Mouse (Mus musculus) liver, embryonic 12.5 days (tissue): ENCODE results near the gene Onecut3. TPM values are rescaled to one million over a fixed set of nuclear protein-coding genes. Genes with fewer than 3 reads are reported as not detected.

ENCODE experiments used
- ATAC-seq: fragments of 200-750 bp; cut with Nextera tagmentation; 2 replicates; pipeline ENCODE4 v1.8.0; 2017; ENCODE audit warnings: moderate number of reproducible peaks, mild to moderate bottlenecking, moderate library complexity
- H3K27ac ChIP-seq: fragments of 300-500 bp; sonication (generic); 2 replicates; pipeline ENCODE4 v1.5.1; 2016; ENCODE audit warnings: mild to moderate bottlenecking
- H3K27me3 ChIP-seq: fragments of 300-500 bp; sonication (generic); replicated peaks from 2 replicates; pipeline ENCODE4 v1.6.1; 2016; ENCODE audit warnings: mild to moderate bottlenecking, moderate library complexity
- H3K36me3 ChIP-seq: fragments of 300-500 bp; sonication (generic); 2 replicates; pipeline ENCODE4 v1.6.1; 2016; ENCODE audit warnings: mild to moderate bottlenecking, moderate library complexity
- H3K4me1 ChIP-seq: fragments of 300-500 bp; sonication (generic); 2 replicates; pipeline ENCODE4 v1.6.1; 2016
- H3K4me2 ChIP-seq: fragments of 300-500 bp; sonication (generic); 2 replicates; pipeline ENCODE4 v1.6.1; 2016; ENCODE audit warnings: mild to moderate bottlenecking, moderate library complexity
- H3K4me3 ChIP-seq: fragments of 300-500 bp; sonication (generic); 2 replicates; pipeline ENCODE4 v1.5.1; 2016; ENCODE audit warnings: mild to moderate bottlenecking, moderate library complexity
- H3K9ac ChIP-seq: fragments of 300-500 bp; sonication (generic); 2 replicates; pipeline ENCODE4 v1.6.1; 2016; ENCODE audit warnings: mild to moderate bottlenecking, moderate library complexity
- H3K9me3 ChIP-seq: fragments of 300-500 bp; sonication (generic); replicated peaks from 2 replicates; pipeline ENCODE4 v1.6.1; 2016; ENCODE audit warnings: mild to moderate bottlenecking, moderate library complexity
- WGBS: fragments of 180-500 bp; shearing (Covaris S2); methylation state at CpG from one replicate; pipeline ENCODE4 v1.1.7; 2016; ENCODE audit not compliant: insufficient replicate concordance; 5-methylcytosine and 5-hydroxymethylcytosine counted together
- polyA plus RNA-seq: library from polyadenylated mRNA; unstranded; fragments of >200 nt; fragmentation: Nextera tagmentation; extraction: Ambion mirVana; gene quantifications from 2 replicates; pipeline ENCODE4 v1.2.1, GENCODE M21; 2016

Onecut3 gene
- 0.29 and 0.33 TPM in 2 replicates for polyA plus RNA-seq

DNA sequence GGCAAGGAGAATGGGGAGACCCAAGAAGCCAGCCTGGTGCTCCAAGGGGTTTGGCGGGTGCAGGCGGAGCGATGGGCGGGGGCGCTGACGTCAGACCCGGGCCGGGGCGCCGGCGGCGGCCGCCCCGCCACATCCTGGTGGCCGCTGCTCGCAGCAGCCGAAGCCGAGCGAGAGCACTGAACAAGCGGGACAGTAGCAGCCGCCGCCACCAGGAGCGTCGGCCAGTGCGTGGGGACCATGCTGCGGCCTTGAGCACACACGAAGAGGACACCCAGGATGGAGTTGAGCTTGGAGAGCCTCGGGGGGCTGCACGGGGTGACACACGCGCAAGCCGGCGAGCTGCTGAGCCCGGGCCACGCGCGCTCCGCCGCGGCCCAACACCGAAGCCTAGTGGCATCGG, at the start of gene Onecut3:
Onecut3 (plus strand) TSS at position 104 of the 400 bp plus-strand sequence.
- no peak for ATAC-seq
- peaks cover 13% of the 10 kb centered on the region; the same call in 1 of the 2 replicates for H3K4me1 ChIP-seq
- H3K36me3 ChIP-seq: no peaks in the 10 kb centered on the region
- H3K9me3 ChIP-seq: no peaks in the 10 kb centered on the region
- peaks cover 100% of the 10 kb centered on the region for H3K27me3 ChIP-seq
- 1% methylated on average over 34 of the region's 42 CpGs for WGBS
- peak within 1 kb of the TSS; percentile 49 for H3K9ac ChIP-seq
- H3K27ac ChIP-seq: no peak within 1 kb of the TSS
- peak within 1 kb of the TSS; percentile 67 for H3K4me2 ChIP-seq
- H3K4me3 ChIP-seq: peak within 1 kb of the TSS; percentile 48

DNA sequence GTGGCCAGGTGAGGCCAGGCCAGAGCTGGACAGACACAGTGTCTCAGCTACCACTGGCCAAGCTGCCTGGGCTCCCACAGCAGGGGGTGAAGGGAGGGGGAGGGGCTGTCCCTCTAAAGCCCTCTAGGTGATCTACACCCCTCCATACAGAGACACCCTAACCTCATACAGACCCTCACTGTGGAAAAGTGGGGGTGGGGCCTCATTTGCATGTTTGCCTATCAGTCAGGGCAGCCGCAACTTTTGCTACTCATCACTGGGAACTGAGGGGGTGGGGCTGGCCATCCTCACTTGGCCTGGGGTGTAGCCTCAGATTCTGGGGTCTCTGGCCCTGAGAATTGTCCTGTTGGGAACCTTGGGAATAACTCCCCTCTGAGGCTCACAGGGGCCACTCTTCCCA, 49.6 kb upstream of the Onecut3 start:
- 35% methylated on average over 1 of the region's 1 CpGs for WGBS
- no peak overlapping the region for H3K4me3 ChIP-seq
- peaks cover 68% of the 10 kb centered on the region for H3K4me1 ChIP-seq
- H3K27me3 ChIP-seq: peaks cover 38% of the 10 kb centered on the region
- H3K4me2 ChIP-seq: no peak overlapping the region
- no peak overlapping the region; the same call in 1 of the 2 replicates for H3K27ac ChIP-seq
- ATAC-seq: no peak
- no peaks in the 10 kb centered on the region for H3K9me3 ChIP-seq
- no peaks in the 10 kb centered on the region for H3K36me3 ChIP-seq
- H3K9ac ChIP-seq: no peak overlapping the region

DNA sequence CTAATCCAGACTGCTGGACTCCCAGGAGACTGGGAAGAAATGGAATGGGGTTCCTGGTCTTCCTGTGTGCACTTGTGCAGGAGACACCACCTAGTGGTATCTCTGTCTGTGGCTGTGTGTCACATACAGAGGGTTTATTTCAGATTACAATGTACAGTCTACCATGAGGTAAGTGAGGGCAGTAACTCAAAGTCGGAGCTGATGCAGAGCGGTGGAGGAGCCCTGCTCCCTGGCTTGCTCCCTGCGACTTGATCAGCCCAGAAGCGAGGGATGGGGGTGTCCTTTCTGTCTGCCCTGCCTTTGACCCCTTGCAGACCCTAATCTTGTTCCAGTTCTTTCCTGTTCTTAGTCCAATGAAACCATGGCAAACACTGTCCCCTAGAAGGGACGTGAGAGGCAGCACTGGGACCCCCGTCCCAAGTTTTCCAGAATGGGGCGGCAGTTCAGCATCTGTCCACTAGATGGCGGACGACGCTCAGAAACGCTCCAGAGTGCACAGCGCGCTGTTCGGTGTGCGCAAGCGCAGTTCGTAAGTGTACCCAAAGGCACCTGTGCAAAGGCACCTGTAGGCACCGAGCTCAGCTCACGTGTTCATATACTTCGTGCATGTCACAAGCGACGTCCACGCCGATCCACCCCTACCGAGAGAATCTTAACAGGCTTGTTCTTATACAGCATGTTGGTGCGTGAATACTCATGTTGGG, 48.6 kb upstream of the Onecut3 start:
- Histone ChIP-seq H3K9ac (no peak overlapping the region), H3K4me2 (peak overlapping the region; percentile 38), H3K4me3 (no peak overlapping the region), H3K27me3 (peaks cover 40% of the 10 kb centered on the region), H3K4me1 (peaks cover 78% of the 10 kb centered on the region), H3K9me3 (no peaks in the 10 kb centered on the region), H3K27ac (no peak overlapping the region), H3K36me3 (no peaks in the 10 kb centered on the region)
- WGBS: 6% methylated on average over 26 of the region's 26 CpGs
- ATAC-seq: peak; percentile 59; the same call in 1 of the 2 replicates

DNA sequence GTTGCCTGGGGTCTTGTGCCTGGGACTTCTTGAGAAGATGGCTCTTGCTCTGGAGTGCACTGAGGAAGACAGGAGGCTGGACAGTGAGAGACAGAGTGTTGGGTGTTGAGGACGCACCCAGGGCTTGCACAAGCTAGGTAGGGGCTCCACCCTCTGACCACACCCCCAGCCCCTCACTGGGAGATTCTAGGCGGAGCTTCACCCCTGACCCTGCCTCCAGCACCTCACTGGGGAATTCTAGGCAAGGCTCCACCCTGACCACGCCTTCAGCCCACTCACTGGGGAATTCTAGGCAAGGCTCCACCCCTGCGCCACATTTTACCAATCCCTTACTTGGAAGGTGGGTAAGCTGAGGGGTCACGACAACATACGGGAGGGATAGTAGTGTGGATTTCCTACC, 44.0 kb upstream of the Onecut3 start:
- no peak overlapping the region for H3K4me3 ChIP-seq
- peak; percentile 70 for ATAC-seq
- no peak overlapping the region for H3K27ac ChIP-seq

DNA sequence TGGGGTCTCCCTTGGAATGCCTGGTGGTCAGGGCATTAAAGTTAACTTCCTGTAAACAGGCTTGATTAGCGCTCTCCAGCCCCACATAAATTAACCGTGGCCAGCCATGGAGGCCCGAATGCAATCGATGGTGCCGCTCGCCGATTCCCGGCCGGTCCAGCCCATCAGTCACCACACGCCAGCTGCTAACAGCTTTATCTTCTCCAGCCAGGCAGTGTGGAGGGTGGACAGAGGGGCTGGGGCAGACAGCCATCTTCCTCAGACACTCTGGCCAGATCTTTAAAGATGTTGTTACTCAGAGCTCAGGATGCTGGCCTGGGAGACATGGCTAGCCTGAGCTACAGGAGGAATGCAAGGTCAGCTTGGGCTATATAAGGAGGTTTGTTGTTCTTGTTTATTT, 41.0 kb upstream of the Onecut3 start:
- peak overlapping the region; percentile 51 for H3K27ac ChIP-seq
- WGBS: 37% methylated on average over 10 of the region's 10 CpGs
- peak overlapping the region; percentile 39; the same call in 1 of the 2 replicates for H3K4me2 ChIP-seq
- no peak overlapping the region for H3K9ac ChIP-seq
- H3K4me3 ChIP-seq: no peak overlapping the region
- ATAC-seq: peak; percentile 57
- peaks cover 41% of the 10 kb centered on the region for H3K27me3 ChIP-seq
- H3K36me3 ChIP-seq: no peaks in the 10 kb centered on the region
- H3K9me3 ChIP-seq: no peaks in the 10 kb centered on the region
- H3K4me1 ChIP-seq: peaks cover 44% of the 10 kb centered on the region

More for the DNA sequence above, 44.0 kb upstream of the Onecut3 start:
- Histone ChIP-seq H3K4me1 (peaks cover 72% of the 10 kb centered on the region), H3K4me2 (peak overlapping the region; percentile 43), H3K9me3 (no peaks in the 10 kb centered on the region), H3K36me3 (no peaks in the 10 kb centered on the region), H3K27me3 (peaks cover 53% of the 10 kb centered on the region), H3K9ac (no peak overlapping the region)
- WGBS: 5% methylated on average over 6 of the region's 6 CpGs

DNA sequence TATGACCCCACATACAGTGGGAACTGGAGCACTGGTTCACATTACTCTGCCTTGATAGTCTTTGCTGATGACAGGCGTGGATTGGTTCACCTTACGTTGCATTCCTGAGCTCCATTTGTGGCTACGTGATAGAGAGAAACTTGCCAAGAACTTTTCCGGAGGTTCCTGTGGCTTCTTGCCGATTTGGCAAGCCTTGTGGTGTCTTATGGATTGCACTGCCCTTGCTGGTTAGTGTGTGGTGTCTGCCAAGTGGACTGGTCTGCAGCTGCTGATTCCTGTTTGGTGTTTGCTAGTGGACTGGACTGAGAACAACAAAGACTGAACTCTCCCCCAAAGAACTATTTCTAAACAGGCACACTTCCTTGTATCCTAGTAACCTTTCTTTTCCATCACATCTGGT, 39.9 kb upstream of the Onecut3 start:
- H3K36me3 ChIP-seq: no peaks in the 10 kb centered on the region
- no peak overlapping the region for H3K4me3 ChIP-seq
- peaks cover 44% of the 10 kb centered on the region for H3K27me3 ChIP-seq
- no peaks in the 10 kb centered on the region for H3K9me3 ChIP-seq
- ATAC-seq: no peak
- H3K27ac ChIP-seq: no peak overlapping the region
- 75% methylated on average over 5 of the region's 5 CpGs for WGBS
- peaks cover 34% of the 10 kb centered on the region for H3K4me1 ChIP-seq
- no peak overlapping the region for H3K9ac ChIP-seq
- H3K4me2 ChIP-seq: no peak overlapping the region

DNA sequence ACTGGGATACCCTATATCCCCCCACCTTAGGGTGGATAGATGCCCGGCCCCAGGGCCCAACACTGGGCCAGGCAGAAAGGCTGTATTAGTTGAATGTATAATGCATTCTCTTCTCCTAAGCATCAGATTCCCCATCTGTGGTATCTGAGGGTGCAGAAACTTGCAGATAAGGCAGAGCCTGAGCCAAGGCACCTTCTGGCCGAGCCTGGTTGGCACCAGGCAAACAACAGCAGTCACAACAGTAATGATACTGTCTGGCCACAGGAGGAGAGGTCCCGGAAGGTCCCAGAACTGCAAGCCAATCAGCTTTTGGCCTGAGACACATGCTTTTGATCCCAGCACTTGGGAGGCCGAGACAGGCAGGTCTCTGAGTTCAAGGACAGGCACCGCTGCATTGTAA, 38.9 kb upstream of the Onecut3 start:
- Histone ChIP-seq H3K9ac (no peak overlapping the region), H3K4me1 (peaks cover 26% of the 10 kb centered on the region), H3K36me3 (no peaks in the 10 kb centered on the region), H3K4me3 (no peak overlapping the region), H3K4me2 (no peak overlapping the region), H3K9me3 (no peaks in the 10 kb centered on the region), H3K27ac (no peak overlapping the region), H3K27me3 (peaks cover 51% of the 10 kb centered on the region)
- no peak for ATAC-seq
- WGBS: 68% methylated on average over 5 of the region's 5 CpGs

DNA sequence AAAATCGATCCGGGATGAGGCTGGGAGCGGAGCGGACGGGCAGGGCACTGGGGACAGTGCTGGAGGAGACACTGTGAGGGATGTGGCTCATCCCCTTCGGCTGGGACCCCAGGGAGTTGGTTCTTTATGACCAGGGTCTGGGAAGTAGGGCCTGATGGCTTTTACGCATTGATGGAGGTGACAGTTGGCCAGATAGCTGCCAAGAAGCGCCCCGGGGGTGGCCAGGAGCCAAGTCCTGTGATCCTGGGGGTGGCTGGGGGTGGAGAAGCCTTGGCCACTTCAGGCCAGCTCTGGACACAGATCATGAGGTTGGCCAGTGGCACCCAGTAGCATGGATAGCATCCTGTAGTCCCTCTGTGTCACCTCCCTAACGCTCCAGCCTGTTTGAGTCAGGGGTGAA, 35.4 kb upstream of the Onecut3 start:
- WGBS: 74% methylated on average over 10 of the region's 10 CpGs
- ATAC-seq: no peak
- Histone ChIP-seq H3K4me1 (0 out of 2 replicates have a peak, but pooled peaks cover 3% of the 10 kb centered on the region), H3K4me2 (no peak overlapping the region), H3K36me3 (no peaks in the 10 kb centered on the region), H3K9ac (no peak overlapping the region), H3K9me3 (no peaks in the 10 kb centered on the region), H3K27me3 (peaks cover 62% of the 10 kb centered on the region), H3K4me3 (no peak overlapping the region), H3K27ac (no peak overlapping the region)

DNA sequence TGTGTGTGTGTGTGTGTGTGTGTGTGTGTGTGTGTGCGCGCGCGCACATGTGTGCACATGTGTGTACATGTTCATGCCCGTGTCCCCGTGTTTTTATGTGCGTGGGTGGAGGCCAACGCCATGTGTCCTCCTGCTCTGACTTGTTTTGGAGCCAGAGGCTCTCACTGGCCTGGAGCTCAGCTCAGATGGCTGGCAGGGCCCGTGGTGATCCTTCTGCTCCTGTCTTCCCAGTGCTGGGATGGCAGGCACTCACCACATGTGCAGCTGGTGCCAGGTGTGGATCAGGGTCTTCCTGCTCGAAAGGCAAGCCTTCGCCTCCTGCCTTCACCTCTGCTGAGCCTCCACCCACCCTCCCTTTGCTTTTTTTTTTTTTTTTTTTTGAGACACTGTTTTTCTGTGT, 35.0 kb upstream of the Onecut3 start:
- ATAC-seq: no peak
- H3K27me3 ChIP-seq: peaks cover 66% of the 10 kb centered on the region
- H3K4me2 ChIP-seq: no peak overlapping the region
- H3K4me1 ChIP-seq: 0 out of 2 replicates have a peak, but pooled peaks cover 3% of the 10 kb centered on the region
- H3K36me3 ChIP-seq: no peaks in the 10 kb centered on the region
- 72% methylated on average over 11 of the region's 11 CpGs for WGBS
- H3K9me3 ChIP-seq: no peaks in the 10 kb centered on the region
- no peak overlapping the region for H3K9ac ChIP-seq
- no peak overlapping the region for H3K4me3 ChIP-seq
- no peak overlapping the region for H3K27ac ChIP-seq

DNA sequence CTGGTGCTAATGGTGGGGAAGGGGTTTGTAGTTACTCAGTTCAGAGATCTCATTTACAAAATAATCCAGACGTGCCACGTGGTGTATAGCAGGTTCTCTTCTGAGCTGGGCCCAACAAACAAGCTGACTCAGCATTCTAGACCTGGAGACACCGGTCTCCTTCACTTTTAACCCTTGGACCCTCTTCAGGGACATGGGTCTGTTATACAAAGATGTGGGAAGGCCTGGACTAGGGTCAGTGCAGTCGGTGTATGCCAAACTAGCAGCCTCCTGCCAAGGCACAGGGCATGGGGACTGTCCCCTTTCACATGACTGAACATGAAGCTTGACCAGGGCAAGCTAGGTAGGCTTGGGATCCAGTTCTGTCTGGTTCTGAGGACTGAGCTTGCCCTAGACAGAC, 34.3 kb upstream of the Onecut3 start:
- H3K27ac ChIP-seq: no peak overlapping the region
- ATAC-seq: no peak

DNA sequence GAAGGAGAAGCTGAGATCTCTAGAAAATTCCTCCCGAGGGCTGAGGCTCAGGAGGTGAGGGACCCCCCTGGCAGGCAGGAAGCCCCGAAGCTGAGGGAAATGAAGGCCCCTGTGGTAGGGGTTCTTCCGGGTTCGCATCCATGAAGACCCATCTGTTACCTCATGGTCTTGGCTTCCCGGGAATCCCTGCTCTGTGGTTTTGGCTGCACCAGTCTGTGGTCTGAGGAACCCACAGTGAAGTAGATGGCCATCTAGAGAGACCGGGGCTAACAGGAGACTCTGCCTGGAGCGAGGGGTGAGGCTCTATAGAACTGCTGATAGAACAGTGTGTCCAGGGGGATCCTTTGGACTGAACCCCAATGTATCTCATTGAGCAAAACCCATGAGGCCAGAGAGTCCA, 33.3 kb upstream of the Onecut3 start:
- no peak for ATAC-seq
- no peak overlapping the region for H3K9ac ChIP-seq

More for the DNA sequence above, 34.3 kb upstream of the Onecut3 start:
- Histone ChIP-seq H3K4me1 (0 out of 2 replicates have a peak, but pooled peaks cover 3% of the 10 kb centered on the region), H3K9ac (no peak overlapping the region), H3K9me3 (no peaks in the 10 kb centered on the region), H3K36me3 (no peaks in the 10 kb centered on the region), H3K4me3 (no peak overlapping the region), H3K4me2 (no peak overlapping the region), H3K27me3 (peaks cover 73% of the 10 kb centered on the region)
- WGBS: 46% methylated on average over 4 of the region's 4 CpGs

DNA sequence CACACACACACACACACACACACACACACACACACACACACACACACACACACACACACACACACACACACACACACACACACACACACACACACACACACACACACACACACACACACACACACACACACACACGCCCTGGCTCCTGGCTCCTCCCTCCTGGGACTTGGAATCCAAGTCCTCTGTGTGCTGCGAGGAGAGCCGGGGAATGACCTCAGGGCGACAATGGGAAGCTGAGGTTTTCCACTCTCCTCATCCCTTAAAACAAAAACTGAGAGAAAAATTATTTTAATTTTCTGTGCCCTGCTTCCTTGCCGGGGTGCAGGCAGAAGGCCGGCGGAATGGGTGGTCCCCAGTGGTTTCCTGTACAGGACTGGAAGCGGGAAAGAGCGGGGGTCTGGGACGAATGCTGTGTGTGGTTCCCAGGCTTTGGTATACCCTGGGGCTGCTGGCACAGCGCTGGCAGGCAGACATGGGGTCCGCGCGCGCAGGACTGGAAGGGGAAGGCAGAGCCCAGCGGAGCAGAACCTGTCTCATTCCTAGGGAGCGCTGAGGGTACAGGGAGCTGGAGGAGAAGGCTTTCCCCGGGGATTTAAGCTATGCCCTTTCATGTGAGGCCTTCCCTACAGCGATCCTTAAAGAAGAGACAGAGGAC, 30.1 kb upstream of the Onecut3 start:
- H3K4me2 ChIP-seq: no peak overlapping the region
- no peaks in the 10 kb centered on the region for H3K9me3 ChIP-seq
- no peak overlapping the region for H3K4me3 ChIP-seq
- no peaks in the 10 kb centered on the region for H3K36me3 ChIP-seq
- 8% methylated on average over 19 of the region's 19 CpGs for WGBS
- no peak overlapping the region for H3K27ac ChIP-seq
- ATAC-seq: no peak
- no peak overlapping the region for H3K9ac ChIP-seq
- 0 out of 2 replicates have a peak, but pooled peaks cover 3% of the 10 kb centered on the region for H3K4me1 ChIP-seq
- H3K27me3 ChIP-seq: peaks cover 97% of the 10 kb centered on the region

More for the DNA sequence above, 33.3 kb upstream of the Onecut3 start:
- Histone ChIP-seq H3K4me2 (no peak overlapping the region), H3K27me3 (peaks cover 83% of the 10 kb centered on the region), H3K36me3 (no peaks in the 10 kb centered on the region), H3K27ac (no peak overlapping the region), H3K9me3 (no peaks in the 10 kb centered on the region), H3K4me1 (0 out of 2 replicates have a peak, but pooled peaks cover 3% of the 10 kb centered on the region), H3K4me3 (no peak overlapping the region)
- WGBS: 21% methylated on average over 7 of the region's 7 CpGs
